Mouse (Mus musculus): ENCODE results near the gene Myo5a. TPM values are rescaled to one million over a fixed set of nuclear protein-coding genes. Genes with fewer than 3 reads are reported as not detected.

Gene Myo5a
- polyA plus RNA-seq, 2 experiments, result 20.0 to 28.0 TPM

GRCm38 (mm10) chr9:75071029-75071705 is 352 bp downstream of the Myo5a start:
- 0 out of 2 replicates have a peak, but pooled peaks have one; percentile 52 for TF ChIP-seq POLR2A (IDR thresholded peaks at IDR 0.05; ENCODE audit: borderline replicate concordance, extremely low read depth, insufficient read depth, insufficient read length)
- peak; percentile 70 for DNase-seq (ENCODE audit: low spot score)
- Histone ChIP-seq H3K27ac (replicated peaks; ENCODE audit: low read depth, low read length) (peak overlapping the region; percentile 92), H3K9me3 (ENCODE audit: control insufficient read depth, low read length) (no peaks in the 10 kb centered on the region), H3K4me2 (replicated peaks; ENCODE audit: low read depth, low read length, severe bottlenecking) (peak overlapping the region; percentile 85), H3K9ac (ENCODE audit: low read depth, low read length, severe bottlenecking) (peak overlapping the region; percentile 88), H3K27me3 (ENCODE audit: control insufficient read depth, insufficient read depth, low read length) (no peaks in the 10 kb centered on the region), H3K4me3 (replicated peaks; ENCODE audit: low read length) (peak overlapping the region; percentile 82), H3K4me1 (ENCODE audit: control insufficient read depth, insufficient read depth, low read length) (peaks cover 4% of the 10 kb centered on the region; the same call in 1 of the 2 replicates), H3K36me3 (ENCODE audit: control insufficient read depth, insufficient read depth, low read length) (no peaks in the 10 kb centered on the region)
- WGBS, result under 1% methylated on average over 45 of the region's 92 CpGs
- peak; percentile 95 for ATAC-seq (ENCODE audit: low FRiP score, low read depth)

GRCm38 (mm10) chr9:75071706-75072192 is 934 bp downstream of the Myo5a start:
- H3K9ac ChIP-seq (ENCODE audit: low read depth, low read length, severe bottlenecking), result peak overlapping the region; percentile 88
- no peaks in the 10 kb centered on the region for H3K9me3 ChIP-seq (ENCODE audit: control insufficient read depth, low read length)
- peak overlapping the region; percentile 85 for H3K4me2 ChIP-seq (replicated peaks; ENCODE audit: low read depth, low read length, severe bottlenecking)
- H3K4me3 ChIP-seq (replicated peaks; ENCODE audit: low read length), result peak overlapping the region; percentile 82
- peak overlapping the region; percentile 92 for H3K27ac ChIP-seq (replicated peaks; ENCODE audit: low read depth, low read length)
- peak; percentile 15 for DNase-seq (ENCODE audit: low spot score)
- WGBS, result under 1% methylated on average over 28 of the region's 29 CpGs
- peaks cover 4% of the 10 kb centered on the region; the same call in 1 of the 2 replicates for H3K4me1 ChIP-seq (ENCODE audit: control insufficient read depth, insufficient read depth, low read length)
- no peaks in the 10 kb centered on the region for H3K27me3 ChIP-seq (ENCODE audit: control insufficient read depth, insufficient read depth, low read length)
- H3K36me3 ChIP-seq (ENCODE audit: control insufficient read depth, insufficient read depth, low read length), result no peaks in the 10 kb centered on the region
- TF ChIP-seq POLR2A (IDR thresholded peaks at IDR 0.05; ENCODE audit: borderline replicate concordance, extremely low read depth, insufficient read depth, insufficient read length), result no peak
- peak; percentile 8; the same call in 1 of the 2 replicates for ATAC-seq (ENCODE audit: low FRiP score, low read depth)

GRCm38 (mm10) chr9:75072361-75072760 is 1.5 kb downstream of the Myo5a start:
- H3K4me1 ChIP-seq (ENCODE audit: control insufficient read depth, insufficient read depth, low read length), result peaks cover 4% of the 10 kb centered on the region; the same call in 1 of the 2 replicates
- no peak for TF ChIP-seq POLR2A (IDR thresholded peaks at IDR 0.05; ENCODE audit: borderline replicate concordance, extremely low read depth, insufficient read depth, insufficient read length)
- H3K4me3 ChIP-seq (replicated peaks; ENCODE audit: low read length), result peak overlapping the region; percentile 82
- 31% methylated on average over 3 of the region's 3 CpGs for WGBS
- H3K27me3 ChIP-seq (ENCODE audit: control insufficient read depth, insufficient read depth, low read length), result no peaks in the 10 kb centered on the region
- ATAC-seq (ENCODE audit: low FRiP score, low read depth) (no peak), DNase-seq (ENCODE audit: low spot score) (no peak)
- no peaks in the 10 kb centered on the region for H3K36me3 ChIP-seq (ENCODE audit: control insufficient read depth, insufficient read depth, low read length)
- no peak overlapping the region for H3K9ac ChIP-seq (ENCODE audit: low read depth, low read length, severe bottlenecking)
- H3K27ac ChIP-seq (replicated peaks; ENCODE audit: low read depth, low read length), result no peak overlapping the region
- H3K4me2 ChIP-seq (replicated peaks; ENCODE audit: low read depth, low read length, severe bottlenecking), result peak overlapping the region; percentile 85
- H3K9me3 ChIP-seq (ENCODE audit: control insufficient read depth, low read length), result no peaks in the 10 kb centered on the region

GRCm38 (mm10) chr9:75077191-75077590 is 6.4 kb downstream of the Myo5a start:
- no peak for DNase-seq (ENCODE audit: low spot score)
- Histone ChIP-seq H3K4me1 (ENCODE audit: control insufficient read depth, insufficient read depth, low read length) (no peaks in the 10 kb centered on the region), H3K9ac (ENCODE audit: low read depth, low read length, severe bottlenecking) (no peak overlapping the region), H3K27ac (replicated peaks; ENCODE audit: low read depth, low read length) (no peak overlapping the region), H3K36me3 (ENCODE audit: control insufficient read depth, insufficient read depth, low read length) (no peaks in the 10 kb centered on the region), H3K27me3 (ENCODE audit: control insufficient read depth, insufficient read depth, low read length) (no peaks in the 10 kb centered on the region), H3K9me3 (ENCODE audit: control insufficient read depth, low read length) (no peaks in the 10 kb centered on the region), H3K4me3 (replicated peaks; ENCODE audit: low read length) (no peak overlapping the region), H3K4me2 (replicated peaks; ENCODE audit: low read depth, low read length, severe bottlenecking) (no peak overlapping the region)
- no peak for ATAC-seq (ENCODE audit: low FRiP score, low read depth)
- TF ChIP-seq POLR2A (IDR thresholded peaks at IDR 0.05; ENCODE audit: borderline replicate concordance, extremely low read depth, insufficient read depth, insufficient read length), result no peak

- no peak for TF ChIP-seq POLR2A (IDR thresholded peaks at IDR 0.05; ENCODE audit: borderline replicate concordance, extremely low read depth, insufficient read depth, insufficient read length)
- H3K9ac ChIP-seq (ENCODE audit: low read depth, low read length, severe bottlenecking), result no peak overlapping the region
- no peak overlapping the region for H3K4me3 ChIP-seq (replicated peaks; ENCODE audit: low read length)
- H3K4me1 ChIP-seq (ENCODE audit: control insufficient read depth, insufficient read depth, low read length), result no peaks in the 10 kb centered on the region
- no peaks in the 10 kb centered on the region for H3K9me3 ChIP-seq (ENCODE audit: control insufficient read depth, low read length)
- DNase-seq (ENCODE audit: low spot score), result no peak
- no peak for ATAC-seq (ENCODE audit: low FRiP score, low read depth)
- H3K4me2 ChIP-seq (replicated peaks; ENCODE audit: low read depth, low read length, severe bottlenecking), result no peak overlapping the region
- H3K27me3 ChIP-seq (ENCODE audit: control insufficient read depth, insufficient read depth, low read length), result no peaks in the 10 kb centered on the region
- 80% methylated on average over 5 of the region's 5 CpGs for WGBS
- H3K27ac ChIP-seq (replicated peaks; ENCODE audit: low read depth, low read length), result no peak overlapping the region
- no peaks in the 10 kb centered on the region for H3K36me3 ChIP-seq (ENCODE audit: control insufficient read depth, insufficient read depth, low read length)
Measured at GRCm38 (mm10) chr9:75085242-75085824, 14.5 kb downstream of the Myo5a start.
